Comparison of ENCODE assay signal across 22 mouse cellular contexts in genomic region chr14:48530629-48531028, GRCm38 (mm10).
"Had no signal": no experiment of that assay in that cellular context is flagged by ENCODE, and none has a peak within 500 bp of the region (broad histone marks: within the 10 kb centered on the region; RNA-seq: fewer than 3 reads in every experiment).

No protein-coding gene starts in this region.

- H3K4me1 ChIP-seq: heart, embryonic 13.5 days; heart, embryonic 15.5 days; hindbrain, embryonic 13.5 days; hindbrain, embryonic 15.5 days; limb, embryonic 13.5 days; limb, embryonic 15.5 days; liver, embryonic 12.5 days had no signal

- H3K4me3 ChIP-seq: heart, adult 2 months; heart, embryonic 13.5 days; heart, embryonic 15.5 days; hindbrain, embryonic 13.5 days; hindbrain, embryonic 15.5 days; limb, embryonic 13.5 days; limb, embryonic 15.5 days; liver, embryonic 12.5 days had no signal

- H3K36me3 ChIP-seq: heart, embryonic 13.5 days; heart, embryonic 15.5 days; hindbrain, embryonic 13.5 days; hindbrain, embryonic 15.5 days; limb, embryonic 13.5 days; limb, embryonic 15.5 days; liver, embryonic 12.5 days had no signal

- H3K4me2 ChIP-seq: heart, embryonic 11.5 days; heart, embryonic 13.5 days; heart, embryonic 15.5 days; hindbrain, embryonic 13.5 days; hindbrain, embryonic 15.5 days; limb, embryonic 13.5 days; limb, embryonic 15.5 days; liver, embryonic 12.5 days had no signal

- ATAC-seq: hindbrain, postnatal 0 days; intestine, embryonic 16.5 days; liver, embryonic 12.5 days had no signal

- H3K27ac ChIP-seq: heart, adult 2 months; heart, embryonic 13.5 days; heart, embryonic 15.5 days; hindbrain, embryonic 13.5 days; hindbrain, embryonic 15.5 days; hindbrain, postnatal 0 days; limb, embryonic 13.5 days; limb, embryonic 15.5 days; liver, embryonic 12.5 days; liver, embryonic 14.5 days had no signal

- H3K9me3 ChIP-seq: heart, embryonic 13.5 days; heart, embryonic 15.5 days; hindbrain, embryonic 13.5 days; hindbrain, embryonic 15.5 days; limb, embryonic 13.5 days; limb, embryonic 15.5 days; liver, embryonic 12.5 days had no signal

- H3K9ac ChIP-seq: heart, embryonic 13.5 days; heart, embryonic 15.5 days; hindbrain, embryonic 13.5 days; hindbrain, embryonic 15.5 days; limb, embryonic 13.5 days; limb, embryonic 15.5 days; liver, embryonic 12.5 days; liver, embryonic 14.5 days had no signal

- H3K27me3 ChIP-seq: heart, embryonic 15.5 days; hindbrain, embryonic 15.5 days; limb, embryonic 13.5 days; limb, embryonic 15.5 days had no signal

- DNase-seq: gastrocnemius, postnatal 14 days; gastrocnemius, postnatal 36 days; heart, adult 11 months; heart, adult 2 months; heart, postnatal 14 days; heart, postnatal 36 days; kidney, adult 18-20 months; kidney, adult 9 months; layer of hippocampus, adult 9-11 months; layer of hippocampus, postnatal 36 days; left cerebral cortex, postnatal 4 days had no signal
